14 mouse cellular contexts compared by ENCODE assay signal in genomic region chr17:30261307-30261982, GRCm38 (mm10).
DNase-seq lines count a peak whose midpoint lies in the region; ATAC-seq and TF ChIP-seq lines count a peak whose summit lies in the region.
"Had no signal": no experiment of that assay in that cellular context is flagged by ENCODE, and none has a peak within 500 bp of the region (broad histone marks: within the 10 kb centered on the region; RNA-seq: fewer than 3 reads in every experiment).

No protein-coding gene starts in this region.

- no peak for ATAC-seq in forebrain, embryonic 13.5 days
- no peak for ATAC-seq in liver, postnatal 0 days
- ATAC-seq in hematopoietic stem cell, adult 5-6 weeks (replicated peaks in 1 of 2; ENCODE audit: insufficient read depth in 1 of 2, low FRiP score in 2 of 2, low TSS enrichment in 1 of 2, low read depth in 1 of 2, poor library complexity in 2 of 2, severe bottlenecking in 2 of 2) = peak; percentile 51 to 60; a peak in 2 of 4 replicates
- ATAC-seq in neural tube, embryonic 15.5 days (ENCODE audit: low FRiP score) = no peak

- TF ChIP-seq POLR2A in liver, adult 2 months (IDR thresholded peaks at IDR 0.05; ENCODE audit: extremely low read depth, insufficient read depth, low read length) = no peak

- DNase-seq in forebrain, embryonic 10.5 days (ENCODE audit: extremely low spot score, low spot score) = no peak
- peak; percentile 33 for DNase-seq in liver, adult 2 months (ENCODE audit: extremely low read depth, low read depth, low spot score)
- DNase-seq in liver, postnatal 0 days = no peak
- no peak for DNase-seq in frontal cortex, postnatal 36 days (ENCODE audit: low spot score in 2 of 2)
- DNase-seq in retina, embryonic 14.5 days (ENCODE audit: low spot score) = no peak
- DNase-seq: adrenal gland, adult 8-10 months; cerebellum, adult 9-10 months; heart, adult 11 months; heart, postnatal 14 days; liver; right cerebral cortex, postnatal 25 days had no signal

- no peak overlapping the region for H3K4me2 ChIP-seq in forebrain, embryonic 13.5 days
- no peak overlapping the region for H3K4me2 ChIP-seq in liver, postnatal 0 days (ENCODE audit: low read depth, low read length)
- H3K4me2 ChIP-seq in neural tube, embryonic 15.5 days = no peak overlapping the region

- H3K9ac ChIP-seq in forebrain, embryonic 13.5 days = no peak overlapping the region
- H3K9ac ChIP-seq in liver, adult 2 months (ENCODE audit: low read depth, low read length) = no peak overlapping the region
- H3K9ac ChIP-seq in liver, postnatal 0 days (replicated peaks) = no peak overlapping the region
- no peak overlapping the region for H3K9ac ChIP-seq in neural tube, embryonic 15.5 days (replicated peaks)

- H3K4me1 ChIP-seq in forebrain, embryonic 10.5 days = peaks cover 66% of the 10 kb centered on the region
- H3K4me1 ChIP-seq in forebrain, embryonic 13.5 days = peaks cover 48% of the 10 kb centered on the region
- H3K4me1 ChIP-seq in liver, adult 2 months (ENCODE audit: control insufficient read depth, insufficient read depth, low read length) = peaks cover 8% of the 10 kb centered on the region; the same call in 1 of the 2 replicates
- H3K4me1 ChIP-seq in liver, postnatal 0 days (ENCODE audit: insufficient read depth) = peaks cover 6% of the 10 kb centered on the region; the same call in 1 of the 2 replicates
- H3K4me1 ChIP-seq in neural tube, embryonic 15.5 days = peaks cover 53% of the 10 kb centered on the region

- 81% methylated on average over 10 of the region's 10 CpGs for WGBS in forebrain, embryonic 10.5 days
- WGBS in forebrain, embryonic 13.5 days = 76% methylated on average over 10 of the region's 10 CpGs
- 42% methylated on average over 10 of the region's 10 CpGs for WGBS in liver, adult 2 months
- 64% methylated on average over 10 of the region's 10 CpGs for WGBS in liver, postnatal 0 days (ENCODE audit: insufficient replicate concordance)
- WGBS in neural tube, embryonic 15.5 days = 61% methylated on average over 10 of the region's 10 CpGs

- no peaks in the 10 kb centered on the region for H3K9me3 ChIP-seq in forebrain, embryonic 10.5 days
- no peaks in the 10 kb centered on the region for H3K9me3 ChIP-seq in forebrain, embryonic 13.5 days (replicated peaks)
- H3K9me3 ChIP-seq in liver, postnatal 0 days (ENCODE audit: low read length) = no peaks in the 10 kb centered on the region
- H3K9me3 ChIP-seq in neural tube, embryonic 15.5 days (replicated peaks) = no peaks in the 10 kb centered on the region

- no peaks in the 10 kb centered on the region for H3K27me3 ChIP-seq in forebrain, embryonic 10.5 days (ENCODE audit: poor library complexity, severe bottlenecking)
- no peaks in the 10 kb centered on the region for H3K27me3 ChIP-seq in forebrain, embryonic 13.5 days
- H3K27me3 ChIP-seq in liver, adult 2 months (ENCODE audit: control insufficient read depth, insufficient read depth, low read length) = no peaks in the 10 kb centered on the region
- no peaks in the 10 kb centered on the region for H3K27me3 ChIP-seq in liver, postnatal 0 days (ENCODE audit: insufficient read depth, low read length)
- no peaks in the 10 kb centered on the region for H3K27me3 ChIP-seq in neural tube, embryonic 15.5 days (replicated peaks)

- no peak for TF ChIP-seq CTCF in liver, adult 2 months (IDR thresholded peaks at IDR 0.05; ENCODE audit: low read depth, low read length)
- TF ChIP-seq CTCF in liver, postnatal 0 days (IDR thresholded peaks at IDR 0.05; ENCODE audit: low read depth) = no peak

- H3K36me3 ChIP-seq in forebrain, embryonic 10.5 days (replicated peaks) = no peaks in the 10 kb centered on the region
- no peaks in the 10 kb centered on the region for H3K36me3 ChIP-seq in forebrain, embryonic 13.5 days (ENCODE audit: poor library complexity, severe bottlenecking)
- no peaks in the 10 kb centered on the region for H3K36me3 ChIP-seq in liver, adult 2 months (ENCODE audit: control insufficient read depth, insufficient read depth, low read length)
- no peaks in the 10 kb centered on the region for H3K36me3 ChIP-seq in liver, postnatal 0 days (replicated peaks; ENCODE audit: insufficient read depth, low read length)
- H3K36me3 ChIP-seq in neural tube, embryonic 15.5 days = no peaks in the 10 kb centered on the region

- peak overlapping the region; percentile 51; the same call in 1 of the 2 replicates for H3K27ac ChIP-seq in forebrain, embryonic 10.5 days
- H3K27ac ChIP-seq in forebrain, embryonic 13.5 days = no peak overlapping the region
- no peak overlapping the region for H3K27ac ChIP-seq in liver, adult 2 months (replicated peaks; ENCODE audit: insufficient read depth, low read depth, low read length)
- H3K27ac ChIP-seq in liver, postnatal 0 days (ENCODE audit: low read depth) = no peak overlapping the region
- H3K27ac ChIP-seq in neural tube, embryonic 15.5 days (replicated peaks) = 0 out of 2 replicates have a peak overlapping the region, but pooled peaks have one; percentile 15

- H3K4me3 ChIP-seq in forebrain, embryonic 10.5 days = no peak overlapping the region
- no peak overlapping the region for H3K4me3 ChIP-seq in forebrain, embryonic 13.5 days
- H3K4me3 ChIP-seq in liver, adult 2 months (ENCODE audit: insufficient read depth, low read depth, low read length) = no peak overlapping the region
- no peak overlapping the region for H3K4me3 ChIP-seq in liver, postnatal 0 days (ENCODE audit: low read depth, low read length)
- H3K4me3 ChIP-seq in neural tube, embryonic 15.5 days (replicated peaks) = no peak overlapping the region

- no peak for TF ChIP-seq EP300 in liver, postnatal 0 days (IDR thresholded peaks at IDR 0.05; ENCODE audit: low read depth)

- no peaks in the 10 kb centered on the region for H3K79me2 ChIP-seq in liver, adult 2 months (ENCODE audit: control insufficient read depth, insufficient read depth, low read length)

Comparison
In these comparisons a context has a peak if more than half of its experiments do, and no peak if none do; other contexts are left out.
1. H3K27ac ChIP-seq: peak in forebrain, embryonic 10.5 days (single experiment) and neural tube, embryonic 15.5 days (single experiment); none in forebrain, embryonic 13.5 days (single experiment), liver, adult 2 months (single experiment) and liver, postnatal 0 days (single experiment).
2. ATAC-seq: peak in hematopoietic stem cell, adult 5-6 weeks (2 of 2); none in forebrain, embryonic 13.5 days (single experiment), liver, postnatal 0 days (single experiment) and neural tube, embryonic 15.5 days (single experiment).